Mouse (Mus musculus) heart, embryonic 16.5 days (tissue): Measurements from ENCODE around the gene Pip4k2c. TPM values are rescaled to one million over a fixed set of nuclear protein-coding genes. Genes with fewer than 3 reads are reported as not detected.

Experiments
- ATAC-seq: fragments of 200-750 bp; cut with Nextera tagmentation; replicated peaks from 2 replicates; pipeline ENCODE4 v1.8.0; 2017; ENCODE audit warnings: moderate number of reproducible peaks; ENCODE audit not compliant: insufficient read depth, low FRiP score; ENCODE audit errors: extremely low read depth
- H3K27ac ChIP-seq: fragments of 300-500 bp; sonication (generic); 2 replicates; pipeline ENCODE4 v1.5.1; 2014; ENCODE audit warnings: mild to moderate bottlenecking, low read length, control low read depth, moderate library complexity
- H3K27me3 ChIP-seq: fragments of 300-500 bp; sonication (generic); 2 replicates; pipeline ENCODE4 v1.6.1; 2014; ENCODE audit warnings: low read length, mixed read lengths; ENCODE audit not compliant: control insufficient read depth, insufficient read depth
- H3K36me3 ChIP-seq: fragments of 300-500 bp; sonication (generic); 2 replicates; pipeline ENCODE4 v1.6.1; 2014; ENCODE audit not compliant: control insufficient read depth, insufficient read depth
- H3K4me1 ChIP-seq: fragments of 300-500 bp; sonication (generic); 2 replicates; pipeline ENCODE4 v1.6.1; 2014; ENCODE audit warnings: low read length, mixed read lengths; ENCODE audit not compliant: control insufficient read depth, insufficient read depth
- H3K4me2 ChIP-seq: fragments of 300-500 bp; sonication (generic); 2 replicates; pipeline ENCODE4 v1.6.1; 2014; ENCODE audit warnings: low read depth, mild to moderate bottlenecking, control low read depth, low read length
- H3K4me3 ChIP-seq: fragments of 300-500 bp; sonication (generic); 2 replicates; pipeline ENCODE4 v1.5.1; 2014; ENCODE audit warnings: mild to moderate bottlenecking, control low read depth, low read length
- H3K9ac ChIP-seq: fragments of 300-500 bp; sonication (generic); 2 replicates; pipeline ENCODE4 v1.6.1; 2014; ENCODE audit warnings: low read length, control low read depth
- H3K9me3 ChIP-seq: fragments of 300-500 bp; sonication (generic); replicated peaks from 2 replicates; pipeline ENCODE4 v1.6.1; 2016; ENCODE audit warnings: low read length; ENCODE audit not compliant: control insufficient read depth
- WGBS: fragments of 180-500 bp; shearing (Covaris S2); extraction: QIAGEN DNeasy Blood & Tissue Kit; methylation state at CpG from one replicate; pipeline ENCODE4 v1.1.7; 2014; 5-methylcytosine and 5-hydroxymethylcytosine counted together
- polyA plus RNA-seq: library from polyadenylated mRNA; unstranded; fragments of >200 nt; fragmentation: Nextera tagmentation; extraction: Ambion mirVana; gene quantifications from 2 replicates; pipeline ENCODE4 v1.2.1, GENCODE M21; 2015

Pip4k2c gene
- polyA plus RNA-seq, 1 experiment from 2014 or later, result 27.2 TPM

DNA sequence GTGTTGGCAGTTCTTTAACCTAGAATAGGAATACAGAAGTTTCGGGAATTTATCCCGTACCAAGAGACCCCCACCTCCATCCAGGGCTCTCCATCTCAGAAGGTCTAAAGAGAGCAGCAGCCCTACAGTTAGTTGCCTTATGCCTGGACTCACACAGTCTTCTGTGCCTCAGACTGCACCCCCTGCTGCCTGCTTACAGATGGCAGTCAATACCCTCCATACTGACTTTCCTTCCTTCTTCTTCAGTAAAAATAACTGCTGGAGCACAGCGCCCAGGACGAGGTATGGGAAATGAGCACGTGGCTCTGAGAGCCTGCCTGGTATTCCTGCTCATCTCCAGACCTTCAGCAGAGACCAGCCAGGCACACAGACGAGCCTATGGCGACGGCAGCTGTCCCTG lies 11.1 kb downstream of the Pip4k2c start:
- no peaks in the 10 kb centered on the region for H3K27me3 ChIP-seq
- H3K4me3 ChIP-seq, result no peak overlapping the region
- H3K36me3 ChIP-seq, result peaks cover 11% of the 10 kb centered on the region
- H3K4me2 ChIP-seq, result no peak overlapping the region
- H3K9me3 ChIP-seq, result no peaks in the 10 kb centered on the region
- peaks cover 8% of the 10 kb centered on the region for H3K4me1 ChIP-seq
- no peak overlapping the region for H3K27ac ChIP-seq
- ATAC-seq, result no peak
- WGBS, result 83% methylated on average over 8 of the region's 8 CpGs
- H3K9ac ChIP-seq, result no peak overlapping the region

- Histone ChIP-seq H3K36me3 (peaks cover 11% of the 10 kb centered on the region), H3K27me3 (no peaks in the 10 kb centered on the region), H3K4me2 (no peak overlapping the region), H3K27ac (no peak overlapping the region), H3K9me3 (no peaks in the 10 kb centered on the region), H3K9ac (no peak overlapping the region), H3K4me1 (peaks cover 13% of the 10 kb centered on the region), H3K4me3 (no peak overlapping the region)
- WGBS, result 84% methylated on average over 11 of the region's 11 CpGs
- no peak for ATAC-seq
These were observed 11.9 kb downstream of the Pip4k2c start for GRCm38 (mm10) chr10:127199474-127199873.

DNA sequence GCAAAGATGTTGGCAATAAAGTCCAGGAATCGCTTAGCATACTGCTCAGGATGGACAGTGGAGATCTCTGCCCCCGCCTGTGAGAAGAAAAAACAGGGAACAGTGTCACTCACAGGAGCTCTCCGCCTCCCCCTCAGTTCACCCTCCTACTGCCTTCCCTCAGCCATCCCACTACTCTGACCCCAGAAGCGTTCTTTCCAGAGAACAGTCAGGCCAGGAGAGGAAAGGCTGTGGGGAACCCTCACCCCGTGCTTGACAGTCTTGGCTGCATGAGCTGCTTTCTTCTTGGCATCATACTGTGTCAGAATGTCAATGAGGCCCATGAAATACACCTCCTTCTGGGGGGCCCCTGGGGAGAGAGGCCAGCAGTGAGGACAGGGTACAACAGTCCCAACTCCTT lies 12.3 kb downstream of the Pip4k2c start:
- 70% methylated on average over 5 of the region's 5 CpGs for WGBS
- no peak overlapping the region for H3K4me3 ChIP-seq
- no peaks in the 10 kb centered on the region for H3K27me3 ChIP-seq
- H3K9me3 ChIP-seq, result no peaks in the 10 kb centered on the region
- peaks cover 11% of the 10 kb centered on the region for H3K36me3 ChIP-seq
- no peak overlapping the region for H3K4me2 ChIP-seq
- H3K9ac ChIP-seq, result no peak overlapping the region
- H3K27ac ChIP-seq, result no peak overlapping the region
- ATAC-seq, result no peak
- H3K4me1 ChIP-seq, result peaks cover 16% of the 10 kb centered on the region

DNA sequence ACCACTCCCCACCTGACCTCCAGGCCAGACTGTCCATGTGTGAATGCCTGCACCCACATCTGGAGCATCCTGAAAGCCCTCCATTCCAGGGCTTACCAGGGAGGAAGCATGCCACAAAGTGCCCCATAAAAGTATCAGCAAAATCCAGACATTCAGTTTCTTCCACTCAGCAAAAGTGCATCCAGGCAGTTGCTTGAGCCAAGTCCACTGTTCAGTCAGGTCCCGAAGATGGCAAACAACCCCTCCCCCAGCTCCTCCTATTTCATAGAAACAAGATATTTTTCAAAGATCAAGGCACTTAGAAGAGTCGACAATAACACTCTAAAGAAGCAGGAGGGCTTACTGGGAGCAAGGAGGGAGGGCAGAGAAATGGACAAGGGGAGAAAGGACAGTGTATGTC lies 12.9 kb downstream of the Pip4k2c start:
- ATAC-seq, result no peak

GRCm38 (mm10) chr10:127197505-127198110 lies 13.8 kb downstream of the Pip4k2c start:
- Histone ChIP-seq H3K27me3 (no peaks in the 10 kb centered on the region), H3K9me3 (no peaks in the 10 kb centered on the region), H3K9ac (no peak overlapping the region), H3K27ac (no peak overlapping the region; the same call in 1 of the 2 replicates), H3K4me3 (no peak overlapping the region), H3K36me3 (peaks cover 8% of the 10 kb centered on the region), H3K4me1 (peaks cover 16% of the 10 kb centered on the region), H3K4me2 (no peak overlapping the region)
- 74% methylated on average over 11 of the region's 11 CpGs for WGBS
- no peak for ATAC-seq

More for the DNA sequence above, 12.9 kb downstream of the Pip4k2c start:
- H3K4me3 ChIP-seq, result no peak overlapping the region
- peaks cover 16% of the 10 kb centered on the region for H3K4me1 ChIP-seq
- no peaks in the 10 kb centered on the region for H3K9me3 ChIP-seq
- 56% methylated on average over 2 of the region's 2 CpGs for WGBS
- H3K9ac ChIP-seq, result no peak overlapping the region
- peaks cover 8% of the 10 kb centered on the region for H3K36me3 ChIP-seq
- H3K27ac ChIP-seq, result no peak overlapping the region
- H3K27me3 ChIP-seq, result no peaks in the 10 kb centered on the region
- H3K4me2 ChIP-seq, result no peak overlapping the region

GRCm38 (mm10) chr10:127197104-127197503 lies 14.3 kb downstream of the Pip4k2c start:
- Histone ChIP-seq H3K9ac (no peak overlapping the region), H3K36me3 (peaks cover 6% of the 10 kb centered on the region), H3K27ac (peak overlapping the region; percentile 4), H3K4me1 (peaks cover 16% of the 10 kb centered on the region), H3K27me3 (no peaks in the 10 kb centered on the region), H3K4me3 (no peak overlapping the region), H3K4me2 (no peak overlapping the region), H3K9me3 (no peaks in the 10 kb centered on the region)
- no peak for ATAC-seq
- 87% methylated on average over 8 of the region's 8 CpGs for WGBS

DNA sequence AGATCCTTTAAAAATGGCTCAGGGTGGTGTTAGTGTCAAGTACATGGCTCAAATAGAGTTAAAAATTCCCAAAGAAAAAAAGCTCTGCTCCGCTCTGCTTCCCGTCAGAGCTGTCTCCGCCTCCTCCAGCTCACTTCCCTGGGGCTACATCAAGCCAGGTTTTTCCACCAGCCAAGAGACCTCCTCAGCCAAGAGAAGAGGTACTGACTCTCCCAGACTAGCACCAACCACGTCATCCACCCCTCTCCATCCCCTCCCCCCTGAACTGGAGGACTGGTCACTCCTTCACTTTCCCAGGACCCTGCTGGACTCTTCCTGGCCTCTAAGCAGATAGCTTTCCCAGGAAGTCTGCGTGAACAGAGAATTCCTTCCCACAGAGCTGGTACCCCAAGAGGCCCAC lies 15.0 kb downstream of the Pip4k2c start:
- peak; percentile 76 for ATAC-seq
- Histone ChIP-seq H3K4me1 (peaks cover 16% of the 10 kb centered on the region), H3K27ac (peak overlapping the region; percentile 93), H3K9me3 (no peaks in the 10 kb centered on the region), H3K4me2 (peak overlapping the region; percentile 97), H3K36me3 (peaks cover 4% of the 10 kb centered on the region), H3K9ac (peak overlapping the region; percentile 95), H3K27me3 (no peaks in the 10 kb centered on the region), H3K4me3 (peak overlapping the region; percentile 96)
- 7% methylated on average over 5 of the region's 5 CpGs for WGBS

- Histone ChIP-seq H3K9me3 (no peaks in the 10 kb centered on the region), H3K4me1 (peaks cover 16% of the 10 kb centered on the region), H3K9ac (peak within 1 kb of the TSS; percentile 95), H3K36me3 (peaks cover 1% of the 10 kb centered on the region), H3K4me2 (peak within 1 kb of the TSS; percentile 97), H3K4me3 (peak within 1 kb of the TSS; percentile 96), H3K27ac (peak within 1 kb of the TSS; percentile 93), H3K27me3 (no peaks in the 10 kb centered on the region)
- peak; percentile 34 for ATAC-seq
- under 1% methylated on average over 29 of the region's 47 CpGs for WGBS
These were observed 15.9 kb downstream of the Pip4k2c start, which contains the start of gene Dtx3 for GRCm38 (mm10) chr10:127195328-127196129. TSS of gene Dtx3 (minus strand) at chr10:127195728.
